Mouse (Mus musculus): ENCODE results near the gene Olfr716. TPM values are rescaled to one million over a fixed set of nuclear protein-coding genes. Genes with fewer than 3 reads are reported as not detected.
"Not testable (repeated sequence)": the region's sequence is repeated elsewhere in the genome, so short reads cannot be mapped to it uniquely, and the experiment has no call there.

Gene Olfr716
- polyA plus RNA-seq (2012; fragmentation: generic; extraction: Trizol), result not detected
- long read RNA-seq, experiment 1, result 0 reads
- long read RNA-seq, experiment 2, result 0 reads

DNA sequence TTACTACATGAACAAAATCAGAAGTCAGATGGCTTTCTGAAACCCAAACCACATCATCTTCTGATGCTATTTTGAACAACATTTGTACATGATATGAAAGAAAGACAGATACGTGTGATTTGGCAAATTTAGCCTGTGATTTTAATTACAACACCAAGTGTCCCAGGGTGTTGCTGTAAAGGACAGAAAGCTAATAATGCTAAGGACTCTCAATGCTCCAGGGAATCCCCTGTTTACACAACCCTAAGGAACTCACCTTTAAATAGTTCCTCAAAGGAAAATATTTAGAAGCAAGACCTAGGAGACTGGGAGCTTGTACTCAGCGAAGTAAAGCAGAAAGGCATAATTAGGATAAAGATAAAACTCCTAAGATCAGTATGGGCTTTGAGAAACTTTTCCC lies at the start of gene Olfr716:
Gene Olfr716, plus strand, starts transcription at position 301 of the 400 bp plus-strand sequence.
- not testable (repeated sequence) for H3K27me3 ChIP-seq (ENCODE audit: control insufficient read depth, insufficient read depth, insufficient read length); H3ac ChIP-seq (ENCODE audit: control insufficient read depth, insufficient read length, low read depth); H3K79me2 ChIP-seq (ENCODE audit: control insufficient read depth, insufficient read depth); H3K36me3 ChIP-seq (ENCODE audit: control insufficient read depth, insufficient read depth); H3K4me3 ChIP-seq (ENCODE audit: insufficient read depth, poor library complexity, severe bottlenecking); H3K79me3 ChIP-seq (ENCODE audit: low read depth)

DNA sequence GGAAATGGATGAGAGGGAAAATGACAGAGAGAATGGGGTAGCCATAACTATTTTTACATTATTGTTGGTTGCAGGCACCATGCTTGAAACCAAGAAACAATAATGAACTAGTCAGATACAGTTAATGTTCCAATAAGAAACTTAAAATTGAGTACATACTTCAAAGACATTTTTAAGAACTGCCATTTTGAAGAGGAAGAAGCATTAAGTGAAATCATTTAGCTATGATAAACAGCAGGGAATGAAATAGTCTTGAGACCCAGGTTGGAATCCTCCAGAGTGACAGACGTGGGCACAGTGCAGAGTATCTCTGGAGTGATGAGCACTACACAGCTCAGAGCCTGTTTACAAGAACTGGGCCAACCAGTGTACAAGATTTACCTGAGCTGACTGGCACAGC lies 45.2 kb upstream of the Olfr716 start, which contains the start of gene Olfr17:
Gene Olfr17, plus strand, starts transcription at position 301 of the 400 bp plus-strand sequence.
- TF ChIP-seq MAX (IDR thresholded peaks at IDR 0.05) (no peak), MYOD1 (IDR thresholded peaks at IDR 0.05; ENCODE audit: control insufficient read depth, insufficient read length, low read depth) (no peak), CTCF (IDR thresholded peaks at IDR 0.05; ENCODE audit: control insufficient read depth, insufficient read depth, insufficient read length) (no peak), FOSL1 (IDR thresholded peaks at IDR 0.05; ENCODE audit: insufficient read depth, low read length, poor library complexity, severe bottlenecking) (no peak), MYOG (IDR thresholded peaks at IDR 0.05; ENCODE audit: control insufficient read depth, extremely low read depth, insufficient read length) (no peak), CEBPB (IDR thresholded peaks at IDR 0.05; ENCODE audit: low read depth) (no peak), USF1 (IDR thresholded peaks at IDR 0.05; ENCODE audit: low read depth) (no peak)
- no peaks in the 10 kb centered on the region for H3K79me2 ChIP-seq (ENCODE audit: control insufficient read depth, insufficient read depth)
- H3K27me3 ChIP-seq (ENCODE audit: control insufficient read depth, insufficient read depth, insufficient read length), result no peaks in the 10 kb centered on the region
- H3K4me3 ChIP-seq (ENCODE audit: insufficient read depth, poor library complexity, severe bottlenecking), result no peak within 1 kb of the TSS
- H3K36me3 ChIP-seq (ENCODE audit: control insufficient read depth, insufficient read depth), result no peaks in the 10 kb centered on the region
- no peaks in the 10 kb centered on the region for H3K79me3 ChIP-seq (ENCODE audit: low read depth)
- H3ac ChIP-seq (ENCODE audit: control insufficient read depth, insufficient read length, low read depth), result no peak within 1 kb of the TSS

DNA sequence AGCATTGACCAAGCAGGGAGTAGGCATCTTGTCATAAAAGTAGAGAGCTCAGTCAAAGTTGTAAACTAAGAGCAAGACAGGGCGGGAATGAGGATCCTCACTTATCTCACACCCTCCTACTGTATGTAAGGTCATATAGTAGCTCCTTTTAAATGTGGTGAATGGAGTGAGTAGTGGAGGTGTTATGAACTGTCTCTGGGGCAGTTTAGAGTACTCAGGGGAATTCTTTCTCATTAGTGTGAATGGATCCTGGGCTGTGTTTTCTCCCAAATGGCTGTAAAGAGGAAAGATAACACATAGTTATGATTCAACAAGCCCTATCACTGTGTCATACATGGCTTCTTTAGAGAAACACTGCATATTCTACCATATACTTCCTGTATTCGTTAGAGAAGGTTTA lies 27.9 kb upstream of the Olfr716 start, which contains the start of gene Olfr715b:
Gene Olfr715b, minus strand, starts transcription at position 101 of the 400 bp plus-strand sequence.
- H3K79me2 ChIP-seq (ENCODE audit: control insufficient read depth, insufficient read depth); H3K4me3 ChIP-seq (ENCODE audit: insufficient read depth, poor library complexity, severe bottlenecking); H3K27me3 ChIP-seq (ENCODE audit: control insufficient read depth, insufficient read depth, insufficient read length); H3K79me3 ChIP-seq (ENCODE audit: low read depth); H3K36me3 ChIP-seq (ENCODE audit: control insufficient read depth, insufficient read depth); H3ac ChIP-seq (ENCODE audit: control insufficient read depth, insufficient read length, low read depth): not testable (repeated sequence)

DNA sequence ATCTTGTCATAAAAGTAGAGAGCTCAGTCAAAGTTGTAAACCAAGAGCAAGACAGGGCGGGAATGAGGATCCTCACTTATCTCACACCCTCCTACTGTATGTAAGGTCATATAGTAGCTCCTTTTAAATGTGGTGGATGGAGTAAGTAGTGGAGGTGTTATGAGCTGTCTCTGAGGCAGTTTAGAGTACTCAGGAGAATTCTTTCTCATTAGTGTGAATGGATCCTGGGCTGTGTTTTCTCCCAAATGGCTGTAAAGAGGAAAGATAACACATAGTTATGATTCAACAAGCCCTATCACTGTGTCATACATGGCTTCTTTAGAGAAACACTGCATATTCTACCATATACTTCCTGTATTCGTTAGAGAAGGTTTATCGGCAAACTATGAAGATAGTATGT lies 7.1 kb upstream of the Olfr716 start, which contains the start of gene Olfr715:
Gene Olfr715, minus strand, starts transcription at position 101 of the 400 bp plus-strand sequence.
- H3K4me3 ChIP-seq (ENCODE audit: insufficient read depth, poor library complexity, severe bottlenecking); H3K79me2 ChIP-seq (ENCODE audit: control insufficient read depth, insufficient read depth); H3K36me3 ChIP-seq (ENCODE audit: control insufficient read depth, insufficient read depth); H3ac ChIP-seq (ENCODE audit: control insufficient read depth, insufficient read length, low read depth); H3K79me3 ChIP-seq (ENCODE audit: low read depth); H3K27me3 ChIP-seq (ENCODE audit: control insufficient read depth, insufficient read depth, insufficient read length): not testable (repeated sequence)

DNA sequence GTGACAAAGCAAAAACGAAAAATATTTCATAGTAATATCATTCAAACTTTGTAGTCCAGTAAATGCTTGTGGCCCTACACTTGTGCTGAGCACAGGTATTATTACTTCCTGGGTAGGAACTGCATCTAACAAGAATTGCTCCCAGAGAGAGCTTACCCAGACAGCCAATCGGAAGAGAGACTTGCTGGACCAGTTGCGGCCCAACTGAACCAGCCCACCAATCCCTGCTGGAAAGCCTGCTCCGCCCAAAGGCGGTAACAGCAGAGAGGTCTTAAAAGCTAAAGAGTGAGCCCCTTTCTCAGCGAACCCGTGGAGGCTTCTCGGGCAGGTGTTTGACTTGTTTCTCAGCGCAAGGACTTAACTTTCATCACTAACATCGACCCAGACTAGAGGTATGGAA lies 28.6 kb downstream of the Olfr716 start, which contains the start of gene Nlrp14:
Gene Nlrp14, plus strand, starts transcription at position 301 of the 400 bp plus-strand sequence.
- H3K36me3 ChIP-seq (ENCODE audit: control insufficient read depth, insufficient read depth), result no peaks in the 10 kb centered on the region
- no peak within 1 kb of the TSS for H3K4me3 ChIP-seq (ENCODE audit: insufficient read depth, poor library complexity, severe bottlenecking)
- no peak within 1 kb of the TSS for H3ac ChIP-seq (ENCODE audit: control insufficient read depth, insufficient read length, low read depth)
- no peaks in the 10 kb centered on the region for H3K27me3 ChIP-seq (ENCODE audit: control insufficient read depth, insufficient read depth, insufficient read length)
- no peaks in the 10 kb centered on the region for H3K79me3 ChIP-seq (ENCODE audit: low read depth)
- H3K79me2 ChIP-seq (ENCODE audit: control insufficient read depth, insufficient read depth), result no peaks in the 10 kb centered on the region
- TF ChIP-seq USF1 (IDR thresholded peaks at IDR 0.05; ENCODE audit: low read depth) (no peak), MYOD1 (IDR thresholded peaks at IDR 0.05; ENCODE audit: control insufficient read depth, insufficient read length, low read depth) (no peak), MAX (IDR thresholded peaks at IDR 0.05) (no peak), MYOG (IDR thresholded peaks at IDR 0.05; ENCODE audit: control insufficient read depth, extremely low read depth, insufficient read length) (no peak), CEBPB (IDR thresholded peaks at IDR 0.05; ENCODE audit: low read depth) (no peak), FOSL1 (IDR thresholded peaks at IDR 0.05; ENCODE audit: insufficient read depth, low read length, poor library complexity, severe bottlenecking) (no peak), CTCF (IDR thresholded peaks at IDR 0.05; ENCODE audit: control insufficient read depth, insufficient read depth, insufficient read length) (no peak)

DNA sequence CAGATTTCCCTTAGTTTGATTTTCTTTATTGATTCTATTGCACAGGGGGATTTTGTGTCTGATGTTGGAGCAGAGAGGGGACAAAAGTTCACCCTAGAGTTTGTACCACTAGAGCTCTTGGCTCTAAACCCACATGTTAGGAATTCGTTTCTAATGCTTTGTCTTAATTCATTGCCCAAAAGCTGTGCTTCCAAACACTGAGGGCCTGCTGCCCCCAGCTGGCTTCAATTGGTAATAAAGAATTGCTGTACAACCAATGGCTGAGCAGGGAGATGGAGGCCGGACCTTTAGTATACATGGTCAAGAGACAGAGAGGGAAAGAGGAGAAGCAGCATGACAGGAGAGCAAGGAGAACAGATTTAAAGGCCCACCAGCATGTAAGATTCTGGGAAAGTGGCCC lies 42.3 kb downstream of the Olfr716 start:
- no peak overlapping the region for H3K4me3 ChIP-seq (ENCODE audit: insufficient read depth, poor library complexity, severe bottlenecking)
- no peaks in the 10 kb centered on the region for H3K36me3 ChIP-seq (ENCODE audit: control insufficient read depth, insufficient read depth)
- no peak overlapping the region for H3ac ChIP-seq (ENCODE audit: control insufficient read depth, insufficient read length, low read depth)
- H3K79me3 ChIP-seq (ENCODE audit: low read depth), result no peaks in the 10 kb centered on the region
- H3K27me3 ChIP-seq (ENCODE audit: control insufficient read depth, insufficient read depth, insufficient read length), result no peaks in the 10 kb centered on the region
- TF ChIP-seq MYOD1 (IDR thresholded peaks at IDR 0.05; ENCODE audit: control insufficient read depth, insufficient read length, low read depth), result no peak
- no peak for TF ChIP-seq FOSL1 (IDR thresholded peaks at IDR 0.05; ENCODE audit: insufficient read depth, low read length, poor library complexity, severe bottlenecking)
- TF ChIP-seq CTCF (IDR thresholded peaks at IDR 0.05; ENCODE audit: control insufficient read depth, insufficient read depth, insufficient read length), result no peak
- TF ChIP-seq CEBPB (IDR thresholded peaks at IDR 0.05; ENCODE audit: low read depth), result no peak
- TF ChIP-seq MYOG (IDR thresholded peaks at IDR 0.05; ENCODE audit: control insufficient read depth, extremely low read depth, insufficient read length), result no peak
- TF ChIP-seq USF1 (IDR thresholded peaks at IDR 0.05; ENCODE audit: low read depth), result no peak
- no peak for TF ChIP-seq MAX (IDR thresholded peaks at IDR 0.05)
- no peaks in the 10 kb centered on the region for H3K79me2 ChIP-seq (ENCODE audit: control insufficient read depth, insufficient read depth)

Other genes starting within 250 kb of the Olfr716 start
- gene Olfr707, start 237.1 kb upstream of the Olfr716 start, polyA plus RNA-seq (2012; fragmentation: generic; extraction: Trizol), result not detected
- gene Olfr1532-ps1, start 230.3 kb upstream of the Olfr716 start, polyA plus RNA-seq (2012; fragmentation: generic; extraction: Trizol), result not detected
- gene Olfr709-ps1, start 206.1 kb upstream of the Olfr716 start, polyA plus RNA-seq (2012; fragmentation: generic; extraction: Trizol), result not detected
- not detected for gene Olfr710, start 190.0 kb upstream of the Olfr716 start, polyA plus RNA-seq (2012; fragmentation: generic; extraction: Trizol)
- gene Olfr6, start 174.4 kb upstream of the Olfr716 start, polyA plus RNA-seq (2012; fragmentation: generic; extraction: Trizol), result not detected
- not detected for gene Olfr711, start 162.9 kb upstream of the Olfr716 start, polyA plus RNA-seq (2012; fragmentation: generic; extraction: Trizol)
- gene Olfr2, start 132.3 kb upstream of the Olfr716 start, polyA plus RNA-seq (2012; fragmentation: generic; extraction: Trizol), result not detected
- gene Olfr713, start 107.2 kb upstream of the Olfr716 start, polyA plus RNA-seq (2012; fragmentation: generic; extraction: Trizol), result not detected
- not detected for gene Olfr714, start 67.3 kb upstream of the Olfr716 start, polyA plus RNA-seq (2012; fragmentation: generic; extraction: Trizol)
- gene Olfr17, start 45.1 kb upstream of the Olfr716 start, polyA plus RNA-seq (2012; fragmentation: generic; extraction: Trizol), result not detected
- gene Olfr715b, start 28.0 kb upstream of the Olfr716 start, polyA plus RNA-seq (2012; fragmentation: generic; extraction: Trizol), result not detected
- not detected for gene Olfr715, start 7.2 kb upstream of the Olfr716 start, polyA plus RNA-seq (2012; fragmentation: generic; extraction: Trizol)
- gene Nlrp14, start 28.7 kb downstream of the Olfr716 start, polyA plus RNA-seq (2012; fragmentation: generic; extraction: Trizol), result not detected
- gene Rbmxl2, start 71.1 kb downstream of the Olfr716 start, polyA plus RNA-seq (2012; fragmentation: generic; extraction: Trizol), result not detected
- gene Syt9, start 232.4 kb downstream of the Olfr716 start, polyA plus RNA-seq (2012; fragmentation: generic; extraction: Trizol), result not detected

Measured in C2C12 (cell line).